Mouse (Mus musculus) C2C12 (cell line): ENCODE data around the gene Farsb. TPM values are rescaled to one million over a fixed set of nuclear protein-coding genes. Genes with fewer than 3 reads are reported as not detected.
A peak's percentile ranks its signal among the peaks of the same experiment; 100 is the strongest.

Experiments
- H3K27me3 ChIP-seq: one replicate; pipeline ENCODE4 v1.6.1; 2011; ENCODE audit not compliant: control insufficient read depth, insufficient read depth, insufficient read length
- H3K36me3 ChIP-seq: one replicate; pipeline ENCODE4 v1.6.1; 2011; ENCODE audit not compliant: control insufficient read depth, insufficient read depth
- H3K4me3 ChIP-seq: one replicate; pipeline ENCODE4 v1.5.1; 2011; ENCODE audit warnings: mild to moderate bottlenecking, control low read depth; ENCODE audit not compliant: poor library complexity, insufficient read depth, severe bottlenecking
- H3K79me2 ChIP-seq: one replicate; pipeline ENCODE4 v1.6.1; 2011; ENCODE audit not compliant: control insufficient read depth, insufficient read depth
- H3K79me3 ChIP-seq: one replicate; pipeline ENCODE4 v1.6.1; 2011; ENCODE audit warnings: low read depth, control low read depth
- H3ac ChIP-seq: one replicate; pipeline ENCODE3; 2011; ENCODE audit warnings: low read depth; ENCODE audit not compliant: control insufficient read depth, insufficient read length
- CEBPB ChIP-seq: IDR thresholded peaks from one replicate; pipeline ENCODE4 v1.6.1; 2011; ENCODE audit warnings: low read depth, mild to moderate bottlenecking, control low read depth, moderate library complexity
- CTCF ChIP-seq: IDR thresholded peaks from one replicate; pipeline ENCODE4 v1.5.1; 2011; ENCODE audit not compliant: control insufficient read depth, insufficient read depth, insufficient read length
- FOSL1 ChIP-seq: IDR thresholded peaks from one replicate; pipeline ENCODE4 v1.8.0; 2011; ENCODE audit warnings: mild to moderate bottlenecking, low read length; ENCODE audit not compliant: poor library complexity, insufficient read depth, severe bottlenecking
- MAX ChIP-seq: IDR thresholded peaks from one replicate; pipeline ENCODE4 v1.6.1; 2011; ENCODE audit warnings: mild to moderate bottlenecking, control low read depth
- MYOD1 ChIP-seq: IDR thresholded peaks from one replicate; pipeline ENCODE4 v1.6.1; 2011; ENCODE audit warnings: low read depth; ENCODE audit not compliant: control insufficient read depth, insufficient read length
- MYOG ChIP-seq: IDR thresholded peaks from one replicate; pipeline ENCODE4 v1.6.1; 2011; ENCODE audit not compliant: control insufficient read depth, insufficient read length; ENCODE audit errors: extremely low read depth
- USF1 ChIP-seq: IDR thresholded peaks from one replicate; pipeline ENCODE4 v1.6.1; 2011; ENCODE audit warnings: low read depth, mild to moderate bottlenecking, control low read depth, moderate library complexity
- polyA plus RNA-seq: library from polyadenylated mRNA; unstranded; fragments of >200 nt; fragmentation: generic; extraction: Trizol; gene quantifications from one replicate; pipeline ENCODE4 v1.2.1, GENCODE M21; 2012; ENCODE audit warnings: missing spikeins

The Farsb gene
- polyA plus RNA-seq, 1 experiment: 53.6 TPM

DNA sequence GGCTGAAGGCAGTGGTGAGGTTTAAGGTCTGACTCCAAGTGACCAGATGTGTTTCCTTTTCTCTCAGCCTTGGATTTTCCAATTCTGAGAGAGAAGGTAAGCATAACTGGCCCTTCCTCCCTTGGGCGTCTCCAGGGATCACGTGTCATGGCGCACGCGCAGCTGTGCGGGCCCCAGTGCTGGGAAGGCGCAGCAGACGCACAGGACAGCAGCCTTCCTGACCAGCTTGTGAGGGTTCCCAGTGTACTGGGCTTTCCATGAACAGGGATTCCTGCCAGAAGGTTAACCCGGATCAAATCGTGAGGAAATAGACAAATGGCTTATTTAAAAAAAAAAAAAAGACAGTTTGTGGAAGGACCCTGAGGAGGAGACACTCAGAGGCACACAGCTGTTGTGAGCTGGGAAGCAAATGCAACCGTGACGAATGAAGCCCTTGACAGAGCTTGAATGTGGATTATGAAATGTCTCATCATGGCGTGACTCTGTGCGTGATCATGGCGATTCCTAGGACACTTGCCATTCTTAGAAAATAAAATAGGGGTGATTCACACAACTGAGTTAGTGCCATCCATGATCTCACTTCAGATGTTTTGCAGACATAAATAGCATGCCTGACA is 43.6 kb upstream of the Farsb start:
- H3K79me2 ChIP-seq: no peaks in the 10 kb centered on the region
- H3K36me3 ChIP-seq: no peaks in the 10 kb centered on the region
- no peak overlapping the region for H3K4me3 ChIP-seq
- no peaks in the 10 kb centered on the region for H3K27me3 ChIP-seq
- no peak overlapping the region for H3ac ChIP-seq
- TF ChIP-seq MYOG: no peak
- no peak for TF ChIP-seq CTCF
- TF ChIP-seq USF1: peak; percentile 76
- peak; percentile 79 for TF ChIP-seq MYOD1
- TF ChIP-seq MAX: no peak
- no peak for TF ChIP-seq CEBPB
- no peak for TF ChIP-seq FOSL1
- no peaks in the 10 kb centered on the region for H3K79me3 ChIP-seq

DNA sequence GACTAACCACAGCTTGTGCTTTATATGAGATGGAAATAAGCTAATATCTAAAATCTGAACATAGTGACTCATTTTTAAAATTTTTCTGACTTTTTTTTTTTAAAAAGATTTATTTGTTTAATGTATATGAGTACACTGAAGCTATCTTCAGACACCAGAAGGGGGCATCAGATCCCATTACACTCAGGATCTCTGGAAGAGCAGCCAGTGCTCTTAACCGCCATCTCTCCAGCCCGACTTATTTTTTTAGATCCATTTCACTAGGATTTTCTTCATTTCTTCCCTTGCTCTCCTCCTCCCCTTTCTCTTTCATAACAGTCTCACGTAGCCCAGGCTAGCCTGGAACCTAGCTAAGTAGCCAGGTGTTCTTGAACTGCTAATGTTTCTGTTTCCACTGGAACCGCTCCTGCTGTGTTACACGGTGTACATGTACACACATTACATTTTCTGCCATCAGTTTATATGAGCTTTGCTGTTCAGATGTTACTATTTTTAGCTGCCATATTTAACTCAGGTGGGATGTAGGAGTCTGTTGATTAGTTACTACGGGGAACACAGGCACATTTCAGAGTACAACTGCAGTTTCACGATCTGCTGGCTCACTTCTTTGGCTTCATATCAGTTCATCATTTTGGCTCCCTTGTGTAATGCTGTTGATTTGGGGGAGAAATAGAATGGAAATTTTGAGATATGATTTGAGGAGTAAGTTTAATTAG is 42.0 kb upstream of the Farsb start:
- TF ChIP-seq MYOG: no peak
- no peak for TF ChIP-seq USF1
- no peak for TF ChIP-seq MYOD1
- no peak for TF ChIP-seq CTCF
- TF ChIP-seq MAX: no peak
- TF ChIP-seq CEBPB: no peak
- TF ChIP-seq FOSL1: no peak
- Histone ChIP-seq H3K27me3 (no peaks in the 10 kb centered on the region), H3K4me3 (no peak overlapping the region), H3ac (no peak overlapping the region), H3K79me2 (no peaks in the 10 kb centered on the region), H3K36me3 (no peaks in the 10 kb centered on the region), H3K79me3 (no peaks in the 10 kb centered on the region)

DNA sequence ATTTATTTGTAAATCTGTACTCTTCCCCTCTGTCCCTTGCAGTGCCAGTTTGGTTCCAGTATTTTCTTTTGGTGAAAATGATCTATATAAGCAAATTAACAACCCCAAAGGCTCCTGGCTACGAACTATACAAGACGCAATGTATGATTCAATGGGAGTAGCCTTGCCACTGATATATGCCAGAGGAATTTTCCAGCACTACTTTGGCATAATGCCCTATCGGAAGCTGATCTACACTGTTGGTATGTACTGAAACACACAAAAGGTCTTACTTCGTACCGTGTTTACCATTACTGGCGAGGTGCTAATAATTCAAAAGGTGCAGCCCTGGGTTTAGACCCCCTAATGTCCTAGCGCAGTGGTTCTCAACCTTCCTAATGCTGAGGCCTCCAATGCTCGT is 40.3 kb upstream of the Farsb start:
- TF ChIP-seq MYOD1 (no peak), CTCF (no peak), MYOG (no peak), FOSL1 (no peak), CEBPB (no peak), MAX (no peak), USF1 (no peak)
- Histone ChIP-seq H3ac (no peak overlapping the region), H3K79me2 (no peaks in the 10 kb centered on the region), H3K4me3 (no peak overlapping the region), H3K27me3 (no peaks in the 10 kb centered on the region), H3K79me3 (no peaks in the 10 kb centered on the region), H3K36me3 (no peaks in the 10 kb centered on the region)

DNA sequence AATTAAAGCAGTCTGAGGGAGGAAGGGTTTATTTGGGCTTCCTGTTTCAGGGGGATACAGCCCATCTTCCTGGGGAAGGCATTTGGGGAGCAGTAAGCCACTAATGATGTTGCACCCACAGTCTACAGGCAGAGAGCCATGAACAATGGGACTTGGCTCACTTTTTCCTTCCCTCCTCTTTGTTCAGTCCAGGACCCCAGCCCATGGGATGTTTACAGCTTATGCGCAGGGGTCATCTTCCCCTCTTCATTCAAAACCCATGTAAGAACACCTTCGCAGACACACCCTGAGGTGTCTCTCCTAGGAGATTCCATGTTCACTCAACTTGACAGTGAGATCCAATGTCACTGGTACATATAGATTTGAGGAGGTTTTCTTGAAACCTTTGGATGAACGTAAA is 39.7 kb upstream of the Farsb start:
- no peak for TF ChIP-seq MAX
- H3ac ChIP-seq: no peak overlapping the region

GRCm38 (mm10) chr1:78525189-78525886 is 36.6 kb upstream of the Farsb start:
- H3K4me3 ChIP-seq: no peak overlapping the region
- TF ChIP-seq CTCF (peak; percentile 98), FOSL1 (no peak), USF1 (no peak)
- no peaks in the 10 kb centered on the region for H3K36me3 ChIP-seq
- H3ac ChIP-seq: no peak overlapping the region
- no peaks in the 10 kb centered on the region for H3K79me3 ChIP-seq
- H3K79me2 ChIP-seq: no peaks in the 10 kb centered on the region
- no peaks in the 10 kb centered on the region for H3K27me3 ChIP-seq

More for the DNA sequence above, 39.7 kb upstream of the Farsb start:
- H3K79me2 ChIP-seq: no peaks in the 10 kb centered on the region
- H3K27me3 ChIP-seq: no peaks in the 10 kb centered on the region
- no peaks in the 10 kb centered on the region for H3K36me3 ChIP-seq
- H3K79me3 ChIP-seq: no peaks in the 10 kb centered on the region
- H3K4me3 ChIP-seq: no peak overlapping the region

GRCm38 (mm10) chr1:78518907-78519306 is 30.2 kb upstream of the Farsb start:
- TF ChIP-seq CEBPB (no peak), MAX (no peak), USF1 (no peak), MYOG (no peak), MYOD1 (no peak), CTCF (no peak), FOSL1 (no peak)
- H3K79me2 ChIP-seq: no peaks in the 10 kb centered on the region
- no peak overlapping the region for H3K4me3 ChIP-seq
- no peak overlapping the region for H3ac ChIP-seq
- peaks cover 6% of the 10 kb centered on the region for H3K27me3 ChIP-seq
- H3K36me3 ChIP-seq: no peaks in the 10 kb centered on the region
- H3K79me3 ChIP-seq: no peaks in the 10 kb centered on the region
